Mouse (Mus musculus) CD4-positive, CD25-positive, alpha-beta regulatory T cell, adult 4 months (primary cell): ENCODE data around the gene Lilra5. TPM values are rescaled to one million over a fixed set of nuclear protein-coding genes. Genes with fewer than 3 reads are reported as not detected.
"Not testable (repeated sequence)": the region's sequence is repeated elsewhere in the genome, so short reads cannot be mapped to it uniquely, and the experiment has no call there.

Experiments used
- ATAC-seq: one replicate; pipeline ENCODE4 v1.8.0; 2017
- polyA plus RNA-seq, 2 experiments: library from polyadenylated mRNA; unstranded; fragments of 100-300 nt; shearing (Covaris generic); gene quantifications; one replicate each; pipeline ENCODE4 v1.2.1; 2017

Gene Lilra5
- polyA plus RNA-seq = not detected

GRCm38 (mm10) chr7:4237454-4237853, at the start of gene Lilra5:
Gene Lilra5, plus strand, starts transcription at chr7:4237754.
- ATAC-seq = no peak

DNA sequence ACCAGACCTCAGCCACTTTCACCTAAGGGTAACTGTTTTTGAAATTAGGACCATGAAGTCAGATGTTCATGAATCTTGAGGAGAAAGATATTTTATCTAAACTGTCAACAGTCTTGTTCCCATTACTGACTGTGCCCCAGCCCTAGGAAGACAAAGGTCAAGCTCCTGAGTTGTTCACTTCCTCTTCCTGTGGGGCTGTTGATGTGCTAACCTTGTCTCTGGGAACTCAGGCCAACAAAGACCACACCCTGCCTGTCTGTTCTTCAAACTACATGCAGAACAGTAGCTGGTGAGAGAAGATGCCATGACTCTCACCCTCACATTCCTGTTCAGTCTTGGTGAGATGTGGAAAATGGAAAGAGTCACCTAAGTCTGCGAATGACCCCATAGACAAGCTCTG, 30.4 kb upstream of the Lilra5 start:
- no peak for ATAC-seq

DNA sequence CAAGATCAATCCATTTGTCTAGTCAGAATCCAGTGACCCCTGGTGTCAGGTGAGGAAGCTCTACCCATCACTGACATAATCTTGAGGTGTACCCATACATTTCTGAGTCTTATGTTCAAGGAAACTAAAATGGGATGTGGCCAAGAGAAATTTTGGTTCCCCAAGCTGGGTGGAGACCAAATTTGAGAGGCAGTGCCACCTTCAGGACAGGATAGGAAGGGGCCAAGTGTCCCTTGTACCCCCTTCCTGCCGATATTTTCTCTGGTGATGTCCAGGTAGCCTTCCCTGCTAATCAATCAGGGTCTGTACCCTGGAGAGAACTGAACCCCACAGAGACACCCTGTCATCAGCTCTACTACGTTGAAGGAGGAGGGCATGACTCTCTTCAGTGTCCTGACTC, 28.9 kb upstream of the Lilra5 start:
- ATAC-seq = no peak

DNA sequence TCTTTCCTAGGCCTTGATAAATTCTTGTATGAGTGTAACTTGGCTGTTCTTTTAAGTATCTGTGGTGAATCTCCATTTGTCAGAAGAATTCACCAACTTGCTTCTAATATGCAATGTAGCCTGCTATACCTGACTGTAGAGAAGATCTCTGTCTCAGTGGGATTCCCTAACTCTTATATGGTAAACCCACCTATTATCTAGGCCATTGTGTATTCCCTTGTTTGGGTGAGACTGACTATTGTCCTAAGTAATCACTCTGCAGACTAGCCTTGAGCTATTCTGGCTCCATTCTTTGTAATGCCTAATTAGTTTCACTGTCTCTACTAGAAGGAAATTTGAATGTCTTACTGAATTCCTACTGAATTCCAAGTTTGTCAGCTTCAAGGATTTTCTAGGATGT, 24.1 kb upstream of the Lilra5 start:
- ATAC-seq = not testable (repeated sequence)

DNA sequence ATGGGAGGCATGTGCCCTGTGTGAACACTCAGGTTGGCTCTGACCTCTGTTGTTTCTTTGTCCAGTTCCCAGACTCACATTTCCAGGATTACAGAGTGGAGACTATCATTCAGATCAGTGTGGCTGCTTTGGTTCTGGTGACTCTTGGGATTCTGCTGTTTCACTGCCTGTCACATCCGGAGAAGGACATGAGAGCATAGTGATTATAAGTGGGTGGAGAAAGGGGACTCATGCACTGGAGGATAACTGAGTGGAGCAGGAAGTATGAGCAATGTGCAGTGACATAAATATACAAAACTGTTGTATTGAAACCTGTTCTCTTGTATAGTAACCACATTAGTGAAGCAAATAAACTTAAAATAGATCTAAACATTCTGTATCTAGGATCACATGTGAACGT, 22.2 kb upstream of the Lilra5 start:
- ATAC-seq = no peak

GRCm38 (mm10) chr7:4215805-4216204, 21.7 kb upstream of the Lilra5 start:
- no peak for ATAC-seq

DNA sequence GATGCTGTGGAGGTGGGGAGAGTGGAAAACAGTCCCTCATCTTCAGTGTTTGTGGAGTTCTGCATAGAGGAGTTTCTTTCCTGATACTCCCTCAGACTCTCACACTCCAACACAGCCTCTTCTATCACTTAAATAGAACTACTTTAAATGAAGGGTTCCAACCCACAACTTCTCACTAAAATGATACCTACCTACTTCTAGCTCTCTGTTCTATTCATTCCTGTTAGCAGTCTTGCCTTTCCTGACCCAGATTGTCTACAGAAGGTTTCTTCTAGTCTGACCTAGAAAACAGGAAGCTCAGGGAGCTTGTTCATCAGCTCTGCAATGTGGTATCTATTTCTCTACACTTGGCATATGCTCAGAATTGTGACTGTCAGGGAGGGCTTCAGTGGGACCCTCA, 2.0 kb upstream of the Lilra5 start:
- no peak for ATAC-seq

DNA sequence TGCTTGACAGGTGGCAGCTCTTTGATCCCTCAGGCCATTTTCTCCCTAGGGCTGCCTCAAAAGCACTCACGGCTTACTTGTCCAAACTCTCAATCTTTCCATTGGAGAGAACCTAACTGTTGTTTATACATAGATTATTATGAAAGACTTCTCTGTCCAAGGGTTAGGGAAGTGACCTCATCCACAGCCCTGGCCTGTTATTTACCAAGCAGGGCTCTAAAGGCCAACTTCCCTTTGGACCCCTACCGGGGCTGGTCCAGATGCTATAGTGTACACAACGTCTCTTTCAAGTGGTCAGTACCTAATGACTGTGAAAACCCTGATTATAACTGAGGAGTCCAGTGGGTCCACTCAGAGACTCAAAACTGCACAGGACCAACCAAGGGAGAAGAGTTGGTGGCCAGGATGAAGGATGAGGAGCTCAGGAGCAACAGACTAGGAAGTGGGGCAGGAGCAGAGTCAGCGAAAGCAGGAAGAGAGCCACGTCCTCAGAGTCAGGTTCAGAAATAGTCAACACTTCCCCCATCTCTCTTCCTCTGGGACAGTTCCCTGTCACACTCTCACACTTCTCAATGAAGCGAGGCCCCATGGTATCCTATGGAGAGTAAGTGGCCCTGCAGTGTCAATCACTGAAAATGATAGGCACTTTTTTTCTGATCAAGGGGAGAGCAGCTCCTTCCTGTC, 1.6 kb downstream of the Lilra5 start:
- no peak for ATAC-seq

- ATAC-seq = not testable (repeated sequence)
These were observed 13.7 kb downstream of the Lilra5 start for GRCm38 (mm10) chr7:4251211-4251610.

DNA sequence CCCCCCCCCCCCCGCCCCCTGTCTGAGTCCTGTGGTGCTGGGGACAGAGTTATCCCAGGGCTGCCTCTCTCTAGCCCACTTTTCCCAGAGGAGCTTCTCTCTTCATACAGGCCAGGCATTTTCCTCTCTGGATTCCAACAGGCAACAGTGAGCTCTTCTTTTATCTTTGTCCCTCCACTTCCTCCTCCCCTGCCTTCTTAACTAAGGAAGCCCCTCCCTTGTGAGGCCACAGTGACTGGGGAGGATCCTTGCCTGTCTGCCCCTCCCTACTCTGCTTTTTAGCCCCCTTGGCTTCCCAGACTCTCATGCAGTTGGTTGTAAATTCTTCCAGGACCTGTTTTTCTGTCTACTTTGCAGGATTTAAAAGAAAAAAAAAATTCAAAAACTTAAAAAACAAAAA, 18.5 kb downstream of the Lilra5 start:
- ATAC-seq = not testable (repeated sequence)

- ATAC-seq = not testable (repeated sequence)
These were observed 23.0 kb downstream of the Lilra5 start for GRCm38 (mm10) chr7:4260521-4260920.

GRCm38 (mm10) chr7:4272106-4272505, 34.6 kb downstream of the Lilra5 start:
- not testable (repeated sequence) for ATAC-seq

- not testable (repeated sequence) for ATAC-seq
These were observed 36.3 kb downstream of the Lilra5 start for GRCm38 (mm10) chr7:4273874-4274273.

GRCm38 (mm10) chr7:4275500-4275899, 37.9 kb downstream of the Lilra5 start:
- not testable (repeated sequence) for ATAC-seq

DNA sequence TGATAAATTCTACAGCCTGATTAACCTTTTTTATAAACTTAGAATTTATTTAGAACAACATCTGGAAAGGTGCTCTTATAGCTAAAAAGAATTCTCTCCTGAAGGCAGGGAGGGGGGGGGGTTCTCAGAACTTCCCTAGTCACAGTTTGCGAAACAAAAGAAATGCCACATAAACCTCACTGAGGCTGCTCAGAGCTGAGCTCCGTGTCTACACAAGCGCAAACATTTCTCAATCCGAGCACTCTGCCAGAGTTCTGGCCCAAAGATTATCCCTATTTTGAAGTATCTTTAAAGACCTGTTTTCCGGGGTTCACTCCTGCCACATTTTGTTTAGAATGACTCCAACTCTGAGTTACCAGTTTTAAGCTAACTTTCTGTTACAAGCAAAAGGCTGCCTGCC, 55.1 kb downstream of the Lilra5 start:
- ATAC-seq = no peak

Other genes with a start within 250 kb of the Lilra5 start
- gene Lair1, start 174.6 kb upstream of the Lilra5 start, polyA plus RNA-seq = 1 to 10 TPM; 4.5 to 6.5 TPM
- gene Ttyh1, start 118.3 kb upstream of the Lilra5 start, polyA plus RNA-seq = under 1 TPM; 0.60 to 0.69 TPM
- gene Leng8, start 100.7 kb upstream of the Lilra5 start, polyA plus RNA-seq = 10 to 100 TPM; 23.4 to 27.4 TPM
- 10 to 100 TPM in 1 of 2 experiments, 1 to 10 TPM in 1; 7.5 to 12.3 TPM for gene Leng9, start 87.4 kb upstream of the Lilra5 start, polyA plus RNA-seq
- gene Cdc42ep5, start 72.9 kb upstream of the Lilra5 start, polyA plus RNA-seq = not detected
- gene Ncr1, start 100.0 kb downstream of the Lilra5 start, polyA plus RNA-seq = not detected
- under 1 TPM in 1 of 2 experiments, not detected in 1; 0.12 TPM for gene Gp6, start 160.0 kb downstream of the Lilra5 start, polyA plus RNA-seq
- gene Rdh13, start 207.9 kb downstream of the Lilra5 start, polyA plus RNA-seq = 10 to 100 TPM; 17.4 to 27.8 TPM
- 10 to 100 TPM in 1 of 2 experiments, 1 to 10 TPM in 1; 6.5 to 14.5 TPM for gene Eps8l1, start 222.9 kb downstream of the Lilra5 start, polyA plus RNA-seq